Mouse (Mus musculus): Measurements from ENCODE around the gene Olfr573-ps1.

- TF ChIP-seq MAFK (IDR thresholded peaks at IDR 0.05; ENCODE audit: insufficient read depth, low read depth, low read length): no peak
- TF ChIP-seq CHD2 (IDR thresholded peaks at IDR 0.05; ENCODE audit: low read depth, low read length): no peak
- TF ChIP-seq ZNF384 (IDR thresholded peaks at IDR 0.05; ENCODE audit: low read depth, low read length): no peak
- TF ChIP-seq ZC3H11A (IDR thresholded peaks at IDR 0.05; ENCODE audit: borderline replicate concordance, low read depth, low read length): no peak
These were observed 5.8 kb upstream of the Olfr573-ps1 start, which contains the start of gene Olfr574 for GRCm38 (mm10) chr7:102948167-102948566.
